Mouse (Mus musculus) kidney, embryonic 16.5 days (tissue): ENCODE measurements around the gene Adgrl3. TPM values are rescaled to one million over a fixed set of nuclear protein-coding genes. Genes with fewer than 3 reads are reported as not detected.

ENCODE experiments used
- ATAC-seq: fragments of 200-750 bp; cut with Nextera tagmentation; 2 replicates; pipeline ENCODE4 v1.8.0; 2017; ENCODE audit warnings: moderate TSS enrichment; ENCODE audit not compliant: low FRiP score, low TSS enrichment
- H3K27ac ChIP-seq: fragments of 300-500 bp; sonication (generic); 2 replicates; pipeline ENCODE4 v1.5.1; 2014; ENCODE audit warnings: low read length
- H3K27me3 ChIP-seq: fragments of 300-500 bp; sonication (generic); 2 replicates; pipeline ENCODE4 v1.6.1; 2014; ENCODE audit warnings: low read length, control low read depth, mixed read lengths; ENCODE audit not compliant: insufficient read depth
- H3K36me3 ChIP-seq: fragments of 300-500 bp; sonication (generic); 2 replicates; pipeline ENCODE4 v1.6.1; 2014; ENCODE audit warnings: low read length, control low read depth, mixed read lengths; ENCODE audit not compliant: insufficient read depth
- H3K4me1 ChIP-seq: fragments of 300-500 bp; sonication (generic); 2 replicates; pipeline ENCODE4 v1.6.1; 2014; ENCODE audit warnings: low read length, control low read depth, mixed read lengths; ENCODE audit not compliant: insufficient read depth
- H3K4me2 ChIP-seq: fragments of 300-500 bp; sonication (generic); replicated peaks from 2 replicates; pipeline ENCODE4 v1.6.1; 2014; ENCODE audit warnings: low read depth, low read length
- H3K4me3 ChIP-seq: fragments of 300-500 bp; sonication (generic); 2 replicates; pipeline ENCODE4 v1.5.1; 2014; ENCODE audit warnings: mild to moderate bottlenecking, low read length
- H3K9ac ChIP-seq: fragments of 300-500 bp; sonication (generic); replicated peaks from 2 replicates; pipeline ENCODE4 v1.6.1; 2014; ENCODE audit warnings: low read length
- H3K9me3 ChIP-seq: fragments of 300-500 bp; sonication (generic); 2 replicates; pipeline ENCODE4 v1.6.1; 2016; ENCODE audit warnings: low read length, control low read depth
- whole genome bisulfite sequencing: fragments of 180-500 bp; shearing (Covaris S2); extraction: QIAGEN DNeasy Blood & Tissue Kit; methylation state at CpG from one replicate; pipeline ENCODE4 v1.1.7; 2014; 5-methylcytosine and 5-hydroxymethylcytosine counted together
- polyA plus RNA-seq: library from polyadenylated mRNA; unstranded; fragments of >200 nt; fragmentation: Nextera tagmentation; extraction: Ambion mirVana; gene quantifications from 2 replicates; pipeline ENCODE4 v1.2.1, GENCODE M21; 2015

Adgrl3 gene
- polyA plus RNA-seq, 1 experiment from 2014 or later = 12.7 TPM

- H3K4me3 ChIP-seq = no peak overlapping the region
- no peak for ATAC-seq
- H3K36me3 ChIP-seq = no peaks in the 10 kb centered on the region
- H3K4me2 ChIP-seq = no peak overlapping the region
- no peak overlapping the region for H3K27ac ChIP-seq
- no peak overlapping the region for H3K9ac ChIP-seq
- no peaks in the 10 kb centered on the region for H3K4me1 ChIP-seq
- H3K9me3 ChIP-seq = no peaks in the 10 kb centered on the region
- H3K27me3 ChIP-seq = no peaks in the 10 kb centered on the region
- WGBS = 35% methylated on average over 6 of the region's 6 CpGs
Observed at GRCm38 (mm10) chr5:81598041-81598440, 578.1 kb downstream of the Adgrl3 start.

GRCm38 (mm10) chr5:81602889-81603288, 583.0 kb downstream of the Adgrl3 start:
- Histone ChIP-seq H3K9ac (no peak overlapping the region), H3K4me3 (no peak overlapping the region), H3K4me1 (no peaks in the 10 kb centered on the region), H3K4me2 (no peak overlapping the region), H3K27me3 (no peaks in the 10 kb centered on the region), H3K36me3 (no peaks in the 10 kb centered on the region), H3K27ac (no peak overlapping the region), H3K9me3 (no peaks in the 10 kb centered on the region)
- no peak for ATAC-seq
- 92% methylated on average over 4 of the region's 4 CpGs for WGBS

- no peak for ATAC-seq
- H3K4me1 ChIP-seq = no peaks in the 10 kb centered on the region
- no peak overlapping the region for H3K4me2 ChIP-seq
- 74% methylated on average over 1 of the region's 1 CpGs for WGBS
- H3K9me3 ChIP-seq = no peaks in the 10 kb centered on the region
- H3K27ac ChIP-seq = no peak overlapping the region
- H3K4me3 ChIP-seq = no peak overlapping the region
- H3K27me3 ChIP-seq = no peaks in the 10 kb centered on the region
- no peak overlapping the region for H3K9ac ChIP-seq
- no peaks in the 10 kb centered on the region for H3K36me3 ChIP-seq
Observed at GRCm38 (mm10) chr5:81605646-81606045, 585.7 kb downstream of the Adgrl3 start.

GRCm38 (mm10) chr5:81610223-81610622, 590.3 kb downstream of the Adgrl3 start:
- WGBS = 62% methylated on average over 5 of the region's 5 CpGs
- Histone ChIP-seq H3K9me3 (no peaks in the 10 kb centered on the region), H3K4me2 (no peak overlapping the region), H3K36me3 (no peaks in the 10 kb centered on the region), H3K4me1 (no peaks in the 10 kb centered on the region), H3K9ac (no peak overlapping the region), H3K27me3 (no peaks in the 10 kb centered on the region), H3K4me3 (no peak overlapping the region), H3K27ac (no peak overlapping the region)
- no peak for ATAC-seq

GRCm38 (mm10) chr5:81614674-81615073, 594.7 kb downstream of the Adgrl3 start:
- Histone ChIP-seq H3K36me3 (no peaks in the 10 kb centered on the region), H3K4me3 (no peak overlapping the region), H3K4me2 (no peak overlapping the region), H3K9ac (no peak overlapping the region), H3K27me3 (no peaks in the 10 kb centered on the region), H3K9me3 (no peaks in the 10 kb centered on the region), H3K4me1 (no peaks in the 10 kb centered on the region), H3K27ac (no peak overlapping the region)
- no peak for ATAC-seq
- WGBS = 61% methylated on average over 4 of the region's 4 CpGs

- WGBS = 78% methylated on average over 5 of the region's 5 CpGs
- H3K27ac ChIP-seq = no peak overlapping the region
- no peaks in the 10 kb centered on the region for H3K27me3 ChIP-seq
- no peaks in the 10 kb centered on the region for H3K9me3 ChIP-seq
- ATAC-seq = no peak
- no peak overlapping the region for H3K9ac ChIP-seq
- H3K4me3 ChIP-seq = no peak overlapping the region
- no peaks in the 10 kb centered on the region for H3K4me1 ChIP-seq
- no peaks in the 10 kb centered on the region for H3K36me3 ChIP-seq
- H3K4me2 ChIP-seq = no peak overlapping the region
Observed at GRCm38 (mm10) chr5:81621106-81621505, 601.2 kb downstream of the Adgrl3 start.

GRCm38 (mm10) chr5:81621715-81622114, 601.8 kb downstream of the Adgrl3 start:
- Histone ChIP-seq H3K4me1 (no peaks in the 10 kb centered on the region), H3K4me2 (no peak overlapping the region), H3K4me3 (no peak overlapping the region), H3K36me3 (no peaks in the 10 kb centered on the region), H3K27me3 (no peaks in the 10 kb centered on the region), H3K9me3 (no peaks in the 10 kb centered on the region), H3K27ac (no peak overlapping the region), H3K9ac (no peak overlapping the region)
- 72% methylated on average over 3 of the region's 3 CpGs for WGBS
- no peak for ATAC-seq

- H3K4me1 ChIP-seq = no peaks in the 10 kb centered on the region
- WGBS = 33% methylated on average over 1 of the region's 1 CpGs
- H3K36me3 ChIP-seq = no peaks in the 10 kb centered on the region
- no peaks in the 10 kb centered on the region for H3K9me3 ChIP-seq
- no peak overlapping the region for H3K4me3 ChIP-seq
- no peak overlapping the region for H3K9ac ChIP-seq
- H3K27me3 ChIP-seq = no peaks in the 10 kb centered on the region
- H3K4me2 ChIP-seq = no peak overlapping the region
- no peak overlapping the region for H3K27ac ChIP-seq
- no peak for ATAC-seq
Observed at GRCm38 (mm10) chr5:81623846-81624245, 603.9 kb downstream of the Adgrl3 start.

- 58% methylated on average over 2 of the region's 2 CpGs for WGBS
Observed at GRCm38 (mm10) chr5:81636169-81636568, 616.2 kb downstream of the Adgrl3 start.

GRCm38 (mm10) chr5:81638422-81638821, 618.5 kb downstream of the Adgrl3 start:
- 83% methylated on average over 2 of the region's 2 CpGs for WGBS

More at GRCm38 (mm10) chr5:81636169-81636568, 616.2 kb downstream of the Adgrl3 start:
- H3K36me3 ChIP-seq = no peaks in the 10 kb centered on the region
- H3K4me2 ChIP-seq = no peak overlapping the region
- no peak for ATAC-seq
- no peak overlapping the region for H3K27ac ChIP-seq
- H3K9ac ChIP-seq = no peak overlapping the region
- no peaks in the 10 kb centered on the region for H3K4me1 ChIP-seq
- no peaks in the 10 kb centered on the region for H3K9me3 ChIP-seq
- H3K27me3 ChIP-seq = no peaks in the 10 kb centered on the region
- no peak overlapping the region for H3K4me3 ChIP-seq

More at GRCm38 (mm10) chr5:81638422-81638821, 618.5 kb downstream of the Adgrl3 start:
- Histone ChIP-seq H3K9ac (no peak overlapping the region), H3K4me2 (no peak overlapping the region), H3K27ac (no peak overlapping the region), H3K36me3 (no peaks in the 10 kb centered on the region), H3K9me3 (no peaks in the 10 kb centered on the region), H3K27me3 (no peaks in the 10 kb centered on the region), H3K4me1 (no peaks in the 10 kb centered on the region), H3K4me3 (no peak overlapping the region)
- ATAC-seq = no peak
